Mouse (Mus musculus): Measurements from ENCODE around the gene Cd207.
"Not testable (repeated sequence)": the region's sequence is repeated elsewhere in the genome, so short reads cannot be mapped to it uniquely, and the experiment has no call there.

Gene Cd207

DNA sequence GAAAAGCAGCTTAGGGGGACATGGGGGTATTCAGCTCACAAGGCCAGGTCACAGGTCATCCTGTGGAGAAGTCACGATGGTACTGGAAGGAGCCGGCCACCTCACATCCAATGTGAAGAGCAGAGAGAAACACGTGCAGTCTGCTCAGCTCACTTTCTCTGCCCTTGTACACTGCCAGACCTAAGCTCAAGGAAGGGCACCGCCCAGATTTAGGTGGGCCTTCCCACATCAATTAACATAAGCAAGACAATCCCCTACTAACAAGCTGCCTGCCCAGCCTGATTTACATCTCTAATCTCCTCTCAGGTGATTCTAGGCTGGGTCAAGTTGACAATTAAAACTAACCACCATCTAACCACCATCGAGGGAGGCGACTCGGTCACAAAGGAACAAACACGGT lies 20.3 kb upstream of the Cd207 start:
- DNase-seq (ENCODE audit: low spot score): no peak

- no peak for DNase-seq (ENCODE audit: low spot score)
Measured at GRCm38 (mm10) chr6:83696684-83697083, 19.0 kb upstream of the Cd207 start.

DNA sequence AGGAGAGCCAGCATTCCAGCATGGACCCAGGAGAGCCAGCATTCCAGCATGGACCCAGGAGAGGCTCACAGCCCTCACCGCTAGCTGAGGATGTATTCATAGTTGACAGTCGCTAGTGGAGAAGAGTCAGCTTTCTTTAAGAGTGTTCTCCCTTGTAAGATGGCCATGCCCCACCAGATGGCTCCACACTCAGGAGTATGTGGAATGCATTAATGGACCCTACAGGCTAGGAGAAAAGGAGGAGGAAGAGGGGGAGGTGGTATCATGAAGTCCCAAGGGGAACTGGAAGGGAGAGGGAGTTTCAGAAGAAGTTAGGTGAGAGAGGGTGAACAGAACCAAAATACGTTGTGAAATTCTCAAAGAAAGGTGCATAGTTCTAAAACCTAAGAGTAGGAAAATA lies 18.1 kb upstream of the Cd207 start:
- DNase-seq (ENCODE audit: low spot score): no peak

- DNase-seq (ENCODE audit: low spot score): peak; percentile 51
Measured at GRCm38 (mm10) chr6:83693835-83694234, 16.2 kb upstream of the Cd207 start.

DNA sequence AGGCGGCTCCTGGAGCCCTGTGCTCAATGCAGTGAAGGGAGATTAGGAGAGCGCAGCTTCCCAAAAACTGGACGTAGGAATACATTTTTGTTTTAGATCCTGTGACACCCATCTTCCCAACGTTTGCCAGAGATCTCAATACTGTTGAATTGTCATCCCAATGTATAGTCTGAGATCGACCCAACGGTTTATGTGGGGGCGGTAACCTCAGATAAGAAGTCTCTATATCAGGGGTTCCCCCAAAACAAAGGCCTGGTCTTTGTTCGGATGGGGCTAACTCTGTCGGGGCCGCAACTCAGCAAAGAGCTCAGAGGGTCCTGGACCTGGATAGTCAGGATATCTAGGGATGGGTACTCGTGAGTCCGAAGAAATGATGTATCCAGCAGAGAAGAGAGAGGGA lies 15.3 kb upstream of the Cd207 start:
- DNase-seq (ENCODE audit: low spot score): no peak

DNA sequence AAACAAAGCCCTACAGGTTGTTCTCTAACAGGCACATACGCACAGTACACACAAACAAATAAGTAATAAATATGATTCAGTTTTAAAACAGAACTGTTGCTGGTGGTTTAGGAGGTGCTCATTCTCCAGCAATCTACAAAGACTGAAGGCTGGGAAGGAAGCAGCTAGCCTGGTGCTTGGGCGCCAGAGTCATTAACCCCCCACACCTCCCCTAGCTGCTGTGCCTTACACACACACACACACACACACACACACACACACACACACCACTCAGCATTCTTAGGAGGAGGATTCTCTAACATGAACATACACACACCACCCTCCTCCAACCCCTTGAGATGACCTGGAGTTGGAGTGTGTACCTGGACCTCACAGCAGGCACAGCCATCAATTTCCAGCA lies 13.3 kb upstream of the Cd207 start:
- DNase-seq (ENCODE audit: low spot score): no peak

- DNase-seq (ENCODE audit: low spot score): peak; percentile 28
Measured at GRCm38 (mm10) chr6:83690277-83690676, 12.6 kb upstream of the Cd207 start.

GRCm38 (mm10) chr6:83689374-83689773 lies 11.7 kb upstream of the Cd207 start:
- DNase-seq (ENCODE audit: low spot score): no peak

- DNase-seq (ENCODE audit: low spot score): peak; percentile 35
Measured at GRCm38 (mm10) chr6:83673395-83673794, 4.3 kb downstream of the Cd207 start.

DNA sequence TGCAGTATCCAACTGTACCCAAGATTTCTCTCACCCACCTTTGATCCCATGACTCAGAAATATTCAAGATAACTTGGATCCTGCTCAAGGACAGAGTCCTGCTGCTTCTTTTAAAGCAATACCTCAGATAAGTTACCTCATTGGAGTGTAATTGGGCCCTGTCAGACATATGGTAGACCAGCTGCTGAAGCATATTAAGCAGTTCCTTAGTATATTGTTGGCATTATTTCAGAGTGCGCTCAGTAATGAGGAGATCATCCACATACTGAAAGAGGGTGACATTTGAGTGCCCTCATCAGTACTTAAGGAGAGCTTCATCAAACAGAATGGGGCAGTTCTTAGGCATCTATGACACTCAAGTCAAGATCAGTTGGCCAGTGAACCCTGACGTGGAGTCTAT lies 12.6 kb downstream of the Cd207 start:
- DNase-seq (ENCODE audit: low spot score): no peak

DNA sequence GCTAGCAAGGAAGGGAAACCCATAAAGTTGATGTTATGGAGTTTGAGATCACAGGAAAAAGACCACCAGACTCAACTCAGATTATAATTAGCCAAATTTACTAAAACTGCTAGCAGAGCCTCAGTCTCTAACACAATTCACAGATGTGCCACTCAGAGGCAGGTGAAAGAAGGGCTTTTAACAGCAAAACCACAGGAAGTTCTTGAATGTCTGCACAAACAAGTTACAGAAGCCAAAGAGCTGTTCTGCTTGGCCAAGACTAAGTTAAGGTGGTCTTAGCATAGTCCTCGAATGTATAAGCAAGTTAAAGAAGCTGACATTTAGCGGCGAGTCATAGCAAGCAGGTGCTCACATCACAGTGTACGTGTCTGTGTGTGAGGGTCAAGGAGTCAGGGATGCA lies 16.8 kb downstream of the Cd207 start:
- DNase-seq (ENCODE audit: low spot score): no peak

GRCm38 (mm10) chr6:83656087-83656486 lies 21.6 kb downstream of the Cd207 start, which contains the start of gene Clec4f:
Clec4f (minus strand) TSS chr6:83656187.
- no peak for DNase-seq (ENCODE audit: low spot score)

DNA sequence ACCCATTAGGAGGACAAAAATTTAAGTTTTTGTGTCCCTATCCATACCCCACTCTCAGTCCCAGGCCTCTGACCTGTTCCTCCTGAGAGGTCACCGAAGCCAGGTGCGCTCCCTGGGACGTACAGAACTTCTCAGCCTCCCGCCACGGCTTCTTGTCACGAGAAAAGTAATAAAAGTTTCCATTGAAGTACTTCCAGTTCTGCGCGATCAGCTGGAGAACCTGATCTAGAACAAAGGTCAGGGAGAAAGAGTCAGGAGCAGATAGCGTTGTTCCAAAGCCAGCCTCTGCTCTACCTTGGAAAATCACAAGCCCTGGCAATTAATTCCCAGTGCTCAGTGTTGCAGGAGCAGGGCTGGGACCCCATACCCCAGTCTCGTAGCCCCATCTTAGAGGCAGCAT lies 30.9 kb downstream of the Cd207 start:
- DNase-seq (ENCODE audit: low spot score): no peak

DNA sequence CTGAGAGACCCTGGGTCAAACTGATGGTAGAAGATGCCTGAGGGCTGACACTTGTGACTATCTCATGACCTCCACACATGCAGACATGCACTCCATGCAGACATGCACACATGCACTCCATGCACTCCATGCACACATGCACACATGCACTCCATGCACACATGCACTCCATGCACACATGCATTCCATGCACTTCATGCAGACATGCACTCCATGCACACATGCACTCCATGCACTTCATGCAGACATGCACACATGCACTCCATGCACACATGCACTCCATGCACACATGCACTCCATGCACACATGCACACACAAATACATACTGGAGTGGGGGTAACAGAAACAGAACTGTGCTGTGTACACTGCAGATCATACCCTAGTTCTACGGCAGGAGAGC lies 42.3 kb downstream of the Cd207 start:
- DNase-seq (ENCODE audit: low spot score): no peak

- not testable (repeated sequence) for DNase-seq (ENCODE audit: low spot score)
Measured at GRCm38 (mm10) chr6:83634631-83635030, 43.0 kb downstream of the Cd207 start.

DNA sequence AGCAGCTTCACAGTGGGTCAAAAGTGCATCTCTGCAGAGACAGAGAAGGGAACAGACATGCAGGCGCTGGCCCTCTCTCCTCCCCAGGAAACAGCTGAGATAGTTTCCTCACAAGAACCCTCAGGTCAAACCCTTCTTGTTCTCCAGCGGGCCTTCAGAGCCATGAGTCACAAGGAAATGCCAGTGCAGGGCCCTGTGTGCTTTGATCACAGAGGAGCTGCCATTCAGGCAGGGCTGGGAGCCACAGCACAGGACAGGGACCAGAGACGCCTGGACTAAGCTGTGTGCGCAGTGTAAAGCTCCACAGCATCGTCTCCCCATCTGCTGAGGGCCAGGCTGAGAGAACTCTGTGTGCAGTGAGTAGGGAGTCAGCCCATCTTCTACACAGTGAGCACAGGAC lies 43.6 kb downstream of the Cd207 start:
- DNase-seq (ENCODE audit: low spot score): not testable (repeated sequence)

DNA sequence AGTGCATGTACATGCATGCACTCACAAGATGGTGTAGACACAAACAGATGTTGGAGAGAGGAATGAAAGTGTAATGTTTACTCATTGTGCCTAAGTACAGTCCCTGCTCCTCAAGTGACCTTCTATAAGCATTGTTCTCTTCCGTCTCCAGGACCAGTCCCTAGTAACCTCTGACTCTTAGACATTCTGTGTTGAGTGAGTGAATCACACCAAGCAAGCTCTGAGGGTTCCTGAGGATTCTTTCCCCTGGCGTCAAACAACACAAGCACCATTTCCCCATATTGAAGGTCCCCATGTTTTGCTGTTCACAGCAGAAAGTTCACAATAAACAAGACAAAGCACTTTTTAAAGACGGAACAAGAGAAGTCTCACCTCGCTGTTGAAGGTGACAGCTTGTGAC lies 45.8 kb downstream of the Cd207 start:
- no peak for DNase-seq (ENCODE audit: low spot score)

DNA sequence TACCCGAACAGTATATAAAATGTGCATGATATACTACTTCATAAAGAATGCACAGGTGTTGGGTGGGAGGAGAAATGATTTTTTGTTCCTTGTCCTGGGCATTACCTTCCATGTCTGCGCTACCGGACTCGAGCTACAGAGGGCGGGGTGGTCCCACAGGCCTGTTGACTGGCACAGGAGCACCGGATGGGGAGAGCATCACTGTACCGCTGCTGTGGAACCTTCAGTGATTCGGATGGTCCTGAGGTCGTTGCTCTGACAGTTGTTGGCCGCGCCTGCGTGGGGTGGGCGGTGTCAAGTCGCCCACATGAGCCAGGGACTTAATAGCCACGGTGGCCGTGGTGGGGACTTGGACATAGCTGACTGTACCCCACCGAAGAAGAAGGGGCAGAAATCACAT lies 50.9 kb downstream of the Cd207 start:
- no peak for DNase-seq (ENCODE audit: low spot score)

Data from testis, postnatal 14 days (tissue).